Mouse (Mus musculus) lung, embryonic 14.5 days (tissue): ENCODE results near the gene Ift20. TPM values are rescaled to one million over a fixed set of nuclear protein-coding genes. Genes with fewer than 3 reads are reported as not detected.
"Not testable (repeated sequence)": the region's sequence is repeated elsewhere in the genome, so short reads cannot be mapped to it uniquely, and the experiment has no call there.

ENCODE experiments used
- ATAC-seq: fragments of 200-750 bp; cut with Nextera tagmentation; 2 replicates; pipeline ENCODE4 v1.8.0; 2017; ENCODE audit warnings: mild to moderate bottlenecking, moderate TSS enrichment, moderate library complexity; ENCODE audit not compliant: insufficient read depth
- DNase-seq: peaks from one replicate; pipeline ENCODE4 v3.0.0-alpha.2; 2015
- H3K27ac ChIP-seq: fragments of 300-500 bp; sonication (generic); 2 replicates; pipeline ENCODE4 v1.5.1; 2014; ENCODE audit warnings: low read depth, mild to moderate bottlenecking, moderate library complexity
- H3K27me3 ChIP-seq: fragments of 300-500 bp; sonication (generic); 2 replicates; pipeline ENCODE4 v1.6.1; 2014; ENCODE audit warnings: low read length, control low read depth; ENCODE audit not compliant: insufficient read depth
- H3K36me3 ChIP-seq: fragments of 300-500 bp; sonication (generic); 2 replicates; pipeline ENCODE4 v1.6.1; 2014; ENCODE audit warnings: control low read depth; ENCODE audit not compliant: insufficient read depth
- H3K4me1 ChIP-seq: fragments of 300-500 bp; sonication (generic); 2 replicates; pipeline ENCODE4 v1.6.1; 2014; ENCODE audit warnings: antibody characterized with exemption, control low read depth; ENCODE audit not compliant: insufficient read depth
- H3K4me2 ChIP-seq: fragments of 300-500 bp; sonication (generic); 2 replicates; pipeline ENCODE4 v1.6.1; 2014; ENCODE audit warnings: mild to moderate bottlenecking
- H3K4me3 ChIP-seq: fragments of 300-500 bp; sonication (generic); 2 replicates; pipeline ENCODE4 v1.5.1; 2014; ENCODE audit warnings: low read depth, low read length
- H3K9ac ChIP-seq: fragments of 300-500 bp; sonication (generic); 2 replicates; pipeline ENCODE4 v1.6.1; 2014
- H3K9me3 ChIP-seq: fragments of 300-500 bp; sonication (generic); 2 replicates; pipeline ENCODE4 v1.6.1; 2016; ENCODE audit warnings: low read depth, low read length, control low read depth
- CTCF ChIP-seq: IDR thresholded peaks from 2 replicates; pipeline ENCODE4 v1.5.1; 2016; ENCODE audit warnings: antibody characterized with exemption, low read depth
- WGBS: fragments of 180-500 bp; shearing (Covaris S2); extraction: QIAGEN DNeasy Blood & Tissue Kit; methylation state at CpG from one replicate; pipeline ENCODE4 v1.1.7; 2014; 5-methylcytosine and 5-hydroxymethylcytosine counted together
- polyA plus RNA-seq: library from polyadenylated mRNA; unstranded; fragments of >200 nt; fragmentation: Nextera tagmentation; extraction: Ambion mirVana; gene quantifications from 2 replicates; pipeline ENCODE4 v1.2.1, GENCODE M21; 2014

Ift20 gene
- polyA plus RNA-seq, 1 experiment from 2014 or later, result 119 TPM

GRCm38 (mm10) chr11:78523241-78523955 lies 12.8 kb upstream of the Ift20 start:
- H3K4me1 ChIP-seq, result no peaks in the 10 kb centered on the region
- H3K27ac ChIP-seq, result no peak overlapping the region
- H3K27me3 ChIP-seq, result no peaks in the 10 kb centered on the region
- DNase-seq, result no peak
- peaks cover 99% of the 10 kb centered on the region for H3K36me3 ChIP-seq
- no peak overlapping the region for H3K4me3 ChIP-seq
- TF ChIP-seq CTCF, result no peak
- H3K9me3 ChIP-seq, result no peaks in the 10 kb centered on the region
- ATAC-seq, result no peak
- WGBS, result 72% methylated on average over 9 of the region's 9 CpGs
- H3K4me2 ChIP-seq, result no peak overlapping the region
- H3K9ac ChIP-seq, result no peak overlapping the region

GRCm38 (mm10) chr11:78524838-78525237 lies 11.3 kb upstream of the Ift20 start:
- ATAC-seq, result no peak; the same call in 1 of the 2 replicates

GRCm38 (mm10) chr11:78528714-78529113 lies 7.4 kb upstream of the Ift20 start:
- Histone ChIP-seq H3K36me3 (peaks cover 69% of the 10 kb centered on the region), H3K27ac (no peak overlapping the region), H3K9me3 (no peaks in the 10 kb centered on the region), H3K4me1 (no peaks in the 10 kb centered on the region), H3K4me2 (no peak overlapping the region), H3K4me3 (no peak overlapping the region), H3K9ac (no peak overlapping the region), H3K27me3 (no peaks in the 10 kb centered on the region)
- ATAC-seq (no peak), DNase-seq (no peak)
- WGBS, result 89% methylated on average over 9 of the region's 9 CpGs
- no peak for TF ChIP-seq CTCF

More at GRCm38 (mm10) chr11:78524838-78525237, 11.3 kb upstream of the Ift20 start:
- no peaks in the 10 kb centered on the region for H3K9me3 ChIP-seq
- H3K27ac ChIP-seq, result no peak overlapping the region
- 76% methylated on average over 2 of the region's 2 CpGs for WGBS
- no peak for DNase-seq
- no peak overlapping the region for H3K4me3 ChIP-seq
- peaks cover 96% of the 10 kb centered on the region for H3K36me3 ChIP-seq
- H3K27me3 ChIP-seq, result no peaks in the 10 kb centered on the region
- no peak overlapping the region for H3K9ac ChIP-seq
- H3K4me1 ChIP-seq, result no peaks in the 10 kb centered on the region
- H3K4me2 ChIP-seq, result no peak overlapping the region
- no peak for TF ChIP-seq CTCF

DNA sequence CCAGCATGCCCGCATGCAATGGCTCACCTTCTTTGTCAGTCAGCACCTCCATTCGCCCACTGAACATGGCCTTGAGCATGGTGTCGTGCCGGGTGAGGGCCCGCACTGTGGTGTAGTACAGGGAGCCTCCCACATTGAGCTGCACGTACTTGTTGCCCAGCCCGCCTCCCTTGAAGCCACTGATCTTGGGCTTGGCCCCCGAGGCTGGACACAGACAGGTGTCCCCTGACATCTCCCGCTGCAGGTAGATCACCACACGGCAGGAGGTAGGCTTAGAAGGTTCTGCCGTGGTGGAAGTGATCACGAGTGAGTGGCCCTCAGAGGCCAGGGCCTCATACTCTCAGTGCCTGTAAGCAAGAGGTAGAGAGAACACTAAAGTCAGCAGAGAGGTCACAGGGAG lies 6.2 kb upstream of the Ift20 start:
- Histone ChIP-seq H3K27ac (no peak overlapping the region), H3K4me1 (0 out of 2 replicates have a peak, but pooled peaks cover 5% of the 10 kb centered on the region), H3K4me2 (no peak overlapping the region), H3K9me3 (no peaks in the 10 kb centered on the region), H3K4me3 (no peak overlapping the region), H3K9ac (no peak overlapping the region), H3K36me3 (peaks cover 56% of the 10 kb centered on the region), H3K27me3 (no peaks in the 10 kb centered on the region)
- no peak for TF ChIP-seq CTCF
- 81% methylated on average over 12 of the region's 12 CpGs for WGBS
- ATAC-seq, result no peak
- DNase-seq, result no peak

DNA sequence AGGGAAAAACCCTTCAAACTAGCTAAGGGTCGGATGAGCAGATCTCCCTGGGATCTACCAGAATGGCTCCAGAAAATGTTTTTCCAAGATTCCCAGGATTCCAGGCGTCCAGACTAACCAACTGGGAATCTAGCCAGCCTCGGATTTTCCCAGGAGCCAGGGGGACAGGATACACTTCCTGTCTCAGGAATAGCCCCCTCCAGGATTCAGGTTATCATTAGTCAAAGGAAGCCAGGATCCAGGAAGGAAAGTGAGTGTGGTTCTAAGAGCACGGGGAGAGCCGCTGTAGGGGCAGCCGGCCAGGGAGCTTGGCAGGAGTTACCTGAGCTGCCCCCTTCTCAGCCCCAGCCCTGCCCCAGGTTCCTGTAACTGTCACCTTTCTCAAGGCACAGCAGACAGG lies 5.1 kb upstream of the Ift20 start:
- DNase-seq, result peak; percentile 74
- ATAC-seq, result no peak
- no peaks in the 10 kb centered on the region for H3K9me3 ChIP-seq
- 0 out of 2 replicates have a peak overlapping the region, but pooled peaks have one; percentile 36 for H3K27ac ChIP-seq
- H3K9ac ChIP-seq, result no peak overlapping the region; the same call in 1 of the 2 replicates
- H3K4me2 ChIP-seq, result peak overlapping the region; percentile 23; the same call in 1 of the 2 replicates
- H3K4me1 ChIP-seq, result 0 out of 2 replicates have a peak, but pooled peaks cover 5% of the 10 kb centered on the region
- no peak for TF ChIP-seq CTCF
- no peak overlapping the region for H3K4me3 ChIP-seq
- 53% methylated on average over 6 of the region's 6 CpGs for WGBS
- no peaks in the 10 kb centered on the region for H3K27me3 ChIP-seq
- peaks cover 46% of the 10 kb centered on the region for H3K36me3 ChIP-seq

DNA sequence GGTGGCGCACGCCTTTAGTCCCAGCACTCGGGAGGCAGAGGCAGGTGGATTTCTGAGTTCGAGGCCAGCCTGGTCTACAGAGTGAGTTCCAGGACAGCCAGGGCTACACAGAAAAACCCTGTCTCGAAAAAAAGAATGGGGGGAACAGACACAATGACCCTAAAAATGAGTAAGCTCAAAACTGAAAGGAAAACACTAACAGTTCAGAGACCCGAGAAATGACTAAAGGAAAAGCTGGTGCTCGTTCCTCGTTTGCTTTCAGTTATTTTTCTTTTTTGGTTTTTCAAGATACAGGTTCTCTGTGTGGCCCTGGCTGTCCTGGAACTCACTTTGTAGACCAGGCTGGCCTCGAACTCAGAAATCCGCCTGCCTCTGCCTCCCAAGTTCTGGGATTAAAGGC lies 4.6 kb upstream of the Ift20 start:
- H3K4me1 ChIP-seq, result not testable (repeated sequence)
- 86% methylated on average over 10 of the region's 10 CpGs for WGBS
- H3K36me3 ChIP-seq, result peaks cover 41% of the 10 kb centered on the region

GRCm38 (mm10) chr11:78534516-78534915 lies 1.6 kb upstream of the Ift20 start:
- no peaks in the 10 kb centered on the region for H3K9me3 ChIP-seq
- H3K27ac ChIP-seq, result no peak overlapping the region
- DNase-seq, result no peak
- no peak overlapping the region; the same call in 1 of the 2 replicates for H3K9ac ChIP-seq
- H3K4me2 ChIP-seq, result peak overlapping the region; percentile 69
- H3K4me1 ChIP-seq, result 0 out of 2 replicates have a peak, but pooled peaks cover 12% of the 10 kb centered on the region
- ATAC-seq, result no peak
- TF ChIP-seq CTCF, result peak; percentile 24
- peaks cover 28% of the 10 kb centered on the region for H3K36me3 ChIP-seq
- peak overlapping the region; percentile 80 for H3K4me3 ChIP-seq
- WGBS, result 72% methylated on average over 4 of the region's 4 CpGs
- no peaks in the 10 kb centered on the region for H3K27me3 ChIP-seq

More for the DNA sequence above, 4.6 kb upstream of the Ift20 start:
- H3K4me2 ChIP-seq, ATAC-seq, H3K9me3 ChIP-seq, H3K9ac ChIP-seq, H3K27ac ChIP-seq, H3K4me3 ChIP-seq, H3K27me3 ChIP-seq, DNase-seq: not testable (repeated sequence)
